Comparison of ENCODE assay signal across 19 mouse cellular contexts in genomic region chr12:57258572-57258971, GRCm38 (mm10). TPM values are rescaled to one million over a fixed set of nuclear protein-coding genes. Genes with fewer than 3 reads are reported as not detected.
DNase-seq lines count a peak whose midpoint lies in the region; ATAC-seq and TF ChIP-seq lines count a peak whose summit lies in the region.
"Had no signal": no experiment of that assay in that cellular context is flagged by ENCODE, and none has a peak within 500 bp of the region (broad histone marks: within the 10 kb centered on the region; RNA-seq: fewer than 3 reads in every experiment).

No protein-coding gene starts in this region.

- TF ChIP-seq CTCF in gastrocnemius, adult 2 months (IDR thresholded peaks at IDR 0.05) = peak; percentile 34
- 0 out of 2 replicates have a peak, but pooled peaks have one; percentile 25 for TF ChIP-seq CTCF in lung, embryonic 14.5 days (IDR thresholded peaks at IDR 0.05; ENCODE audit: low read depth)

- no peak overlapping the region for H3K4me3 ChIP-seq in gastrocnemius, adult 2 months
- no peak overlapping the region for H3K4me3 ChIP-seq in lung, embryonic 14.5 days (ENCODE audit: low read depth, low read length)
- H3K4me3 ChIP-seq: embryonic facial prominence, embryonic 13.5 days; forebrain, embryonic 15.5 days; heart, embryonic 13.5 days; hindbrain, embryonic 10.5 days; midbrain, embryonic 12.5 days; neural tube, embryonic 12.5 days had no signal

- no peaks in the 10 kb centered on the region for H3K36me3 ChIP-seq in lung, embryonic 14.5 days (ENCODE audit: insufficient read depth)
- H3K36me3 ChIP-seq: embryonic facial prominence, embryonic 13.5 days; forebrain, embryonic 15.5 days; heart, embryonic 13.5 days; hindbrain, embryonic 10.5 days; midbrain, embryonic 12.5 days; neural tube, embryonic 12.5 days had no signal

- no peak overlapping the region for H3K9ac ChIP-seq in lung, embryonic 14.5 days
- H3K9ac ChIP-seq: embryonic facial prominence, embryonic 13.5 days; forebrain, embryonic 15.5 days; heart, embryonic 13.5 days; midbrain, embryonic 12.5 days; neural tube, embryonic 12.5 days had no signal

- WGBS in lung, embryonic 14.5 days = 36% methylated on average over 2 of the region's 2 CpGs

- no peak overlapping the region for H3K27ac ChIP-seq in gastrocnemius, adult 2 months
- no peak overlapping the region for H3K27ac ChIP-seq in lung, embryonic 14.5 days (ENCODE audit: low read depth)
- H3K27ac ChIP-seq: embryonic facial prominence, embryonic 13.5 days; forebrain, embryonic 15.5 days; heart, embryonic 13.5 days; hindbrain, embryonic 10.5 days; midbrain, embryonic 12.5 days; neural tube, embryonic 12.5 days had no signal

- no peak for DNase-seq in gastrocnemius, adult 2 months
- no peak for DNase-seq in gastrocnemius, adult 8-10 months (ENCODE audit: low spot score in 2 of 2)
- DNase-seq in lung, embryonic 14.5 days = peak; percentile 54
- no peak for DNase-seq in lung, postnatal 14 days
- peak; percentile 9 for DNase-seq in Muller cell, postnatal 12 days (ENCODE audit: inconsistent ontology term)
- DNase-seq in retina, postnatal 1 day = peak; percentile 18
- DNase-seq in right cerebral cortex, adult 2 months (ENCODE audit: low spot score in 2 of 2) = no peak
- DNase-seq in thymus, postnatal 4 days = no peak
- DNase-seq: cerebellum, adult 8-10 months; gastrocnemius, postnatal 25 days; kidney, adult 8-10 months; thymus, postnatal 25 days had no signal

- no peak overlapping the region for H3K4me2 ChIP-seq in lung, embryonic 14.5 days
- H3K4me2 ChIP-seq: embryonic facial prominence, embryonic 13.5 days; forebrain, embryonic 15.5 days; heart, embryonic 13.5 days; midbrain, embryonic 12.5 days; neural tube, embryonic 12.5 days had no signal

- no peaks in the 10 kb centered on the region for H3K4me1 ChIP-seq in lung, embryonic 14.5 days (ENCODE audit: insufficient read depth)
- H3K4me1 ChIP-seq: embryonic facial prominence, embryonic 13.5 days; forebrain, embryonic 15.5 days; heart, embryonic 13.5 days; hindbrain, embryonic 10.5 days; midbrain, embryonic 12.5 days; neural tube, embryonic 12.5 days had no signal

- intact Hi-C loops in gastrocnemius, adult 2 months (cut with DNase I) = no loop called here

- H3K27me3 ChIP-seq in lung, embryonic 14.5 days (ENCODE audit: insufficient read depth, low read length) = no peaks in the 10 kb centered on the region
- H3K27me3 ChIP-seq: embryonic facial prominence, embryonic 13.5 days; forebrain, embryonic 15.5 days; heart, embryonic 13.5 days; midbrain, embryonic 12.5 days; neural tube, embryonic 12.5 days had no signal

- no peaks in the 10 kb centered on the region for H3K9me3 ChIP-seq in lung, embryonic 14.5 days (ENCODE audit: low read depth, low read length)
- H3K9me3 ChIP-seq: embryonic facial prominence, embryonic 13.5 days; forebrain, embryonic 15.5 days; heart, embryonic 13.5 days; hindbrain, embryonic 10.5 days; midbrain, embryonic 12.5 days; neural tube, embryonic 12.5 days had no signal

- ATAC-seq in lung, embryonic 14.5 days (ENCODE audit: insufficient read depth) = no peak
- ATAC-seq: activated CD4-positive, CD25-positive, alpha-beta regulatory T cell, adult 4 months; forebrain, embryonic 15.5 days had no signal

RNA-seq across cellular contexts. Expression of gene Mipol1, which starts 28.3 kb away (rescaled TPM):
- 1 to 10 TPM; 3.0 to 3.4 TPM for total RNA-seq in gastrocnemius, adult 2 months (2021)
- total RNA-seq in gastrocnemius, adult 8-10 months (2022) = 1 to 10 TPM; 2.5 to 3.8 (median 3.1) TPM
- polyA plus RNA-seq in lung, embryonic 14.5 days (2014; fragmentation: Nextera tagmentation; extraction: Ambion mirVana) = 9.5 and 10.7 TPM in 2 replicates

RNA-seq across cellular contexts. Expression of gene Prps1l3, which starts 28.4 kb away (rescaled TPM):
- total RNA-seq in gastrocnemius, adult 2 months (2021) = 10 to 100 TPM; 23.9 to 27.7 TPM
- 10 to 100 TPM; 28.3 to 32.6 (median 30.4) TPM for total RNA-seq in gastrocnemius, adult 8-10 months (2022)
- 87.5 and 94.3 TPM in 2 replicates for polyA plus RNA-seq in lung, embryonic 14.5 days (2014; fragmentation: Nextera tagmentation; extraction: Ambion mirVana)

Comparison
In these comparisons a context has a peak if more than half of its experiments do, and no peak if none do; other contexts are left out.
1. DNase-seq: peak in lung, embryonic 14.5 days (single experiment), Muller cell, postnatal 12 days (single experiment) and retina, postnatal 1 day (single experiment); none in gastrocnemius, adult 2 months (single experiment), gastrocnemius, adult 8-10 months (0 of 2), lung, postnatal 14 days (single experiment), right cerebral cortex, adult 2 months (0 of 2) and thymus, postnatal 4 days (single experiment).